Mouse (Mus musculus): ENCODE measurements around the gene Rnf220. TPM values are rescaled to one million over a fixed set of nuclear protein-coding genes. Genes with fewer than 3 reads are reported as not detected.

The Rnf220 gene
- total and polyA plus RNA-seq, 3 experiments = 64.4 to 117 (median 86.8) TPM

DNA sequence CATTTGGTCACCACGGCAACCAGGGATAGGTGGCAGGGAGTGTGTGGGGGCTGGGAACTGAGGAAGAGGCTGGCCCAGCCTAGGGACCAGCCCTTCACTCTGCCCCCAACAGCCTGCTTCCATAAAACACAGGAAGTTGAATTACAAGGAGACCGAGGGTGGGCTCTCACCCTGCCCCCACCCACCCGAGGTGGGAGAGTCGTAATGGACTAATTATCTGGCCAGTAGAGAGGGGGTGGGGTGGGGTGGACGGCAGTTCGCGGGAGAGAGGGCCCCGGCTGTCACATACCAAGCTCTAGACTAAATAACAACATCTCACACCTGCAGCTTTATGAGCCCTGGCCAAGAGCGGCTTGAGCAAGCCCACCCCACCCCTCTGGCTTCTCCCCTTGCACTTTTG lies 104.9 kb downstream of the Rnf220 start:
- Histone ChIP-seq H3K9ac (ENCODE audit: insufficient read depth, low read depth) (no peak overlapping the region), H3K27me3 (replicated peaks) (no peaks in the 10 kb centered on the region)

GRCm38 (mm10) chr4:117390850-117391795 lies 105.7 kb downstream of the Rnf220 start:
- H3K79me2 ChIP-seq (replicated peaks; ENCODE audit: control insufficient read depth, extremely low read depth, insufficient read depth, poor library complexity, severe bottlenecking) = no peaks in the 10 kb centered on the region
- H3K36me3 ChIP-seq (replicated peaks in 1 of 2; ENCODE audit: control insufficient read depth in 1 of 2, insufficient read depth in 1 of 2, low read length in 1 of 2) = no peaks in the 10 kb centered on the region
- TF ChIP-seq SIN3A (IDR thresholded peaks at IDR 0.05; ENCODE audit: low read length) (no peak), USF2 (conservative IDR thresholded peaks at IDR 0.05; ENCODE audit: low read depth, low read length) (no peak), POLR2A (IDR thresholded peaks at IDR 0.05; ENCODE audit: low read depth, low read length) (no peak), MXI1 (IDR thresholded peaks at IDR 0.05; ENCODE audit: low read depth, low read length) (no peak), ZC3H11A (IDR thresholded peaks at IDR 0.05; ENCODE audit: low read depth, low read length) (no peak), E2F4 (IDR thresholded peaks at IDR 0.05; ENCODE audit: insufficient replicate concordance, low read depth, low read length) (no peak), NRF1 (IDR thresholded peaks at IDR 0.05; ENCODE audit: low read depth, low read length) (no peak), USF1 (IDR thresholded peaks at IDR 0.05; ENCODE audit: low read depth, low read length) (no peak), RCOR1 (conservative IDR thresholded peaks at IDR 0.05; ENCODE audit: low read depth, low read length) (no peak)
- in situ Hi-C loops (cut with MboI; ENCODE audit: low pct_ligation_motif_present, low pct_unique_long_range_greater_than_20kb, low sequenced_read_pairs) (no loop called here), dilution Hi-C loops (cut with MboI; ENCODE audit: extremely low pct_ligation_motif_present, extremely low pct_unique_long_range_greater_than_20kb, low sequenced_read_pairs) (no loop called here)
- H3K4me3 ChIP-seq (replicated peaks in 1 of 3; ENCODE audit: low read depth in 2 of 3, low read length in 2 of 3, poor library complexity in 1 of 3) = no peak overlapping the region
- no peaks in the 10 kb centered on the region for H3K27me3 ChIP-seq (replicated peaks)
- DNase-seq (ENCODE audit: extremely low read depth) = no peak
- no peak overlapping the region for H3K4me2 ChIP-seq (ENCODE audit: insufficient read depth, low read depth, poor library complexity, severe bottlenecking)
- no peaks in the 10 kb centered on the region for H3K9me3 ChIP-seq (replicated peaks; ENCODE audit: low read length)
- H3K4me1 ChIP-seq (ENCODE audit: control insufficient read depth in 1 of 2, insufficient read depth in 2 of 2) = no peaks in the 10 kb centered on the region
- H3K9ac ChIP-seq (ENCODE audit: insufficient read depth, low read depth) = no peak overlapping the region
- H3K27ac ChIP-seq (ENCODE audit: insufficient read depth, low read depth) = no peak overlapping the region

More for the DNA sequence above, 104.9 kb downstream of the Rnf220 start:
- no peak overlapping the region for H3K4me3 ChIP-seq (replicated peaks in 1 of 3; ENCODE audit: low read depth in 2 of 3, low read length in 2 of 3, poor library complexity in 1 of 3)
- no peak for DNase-seq (ENCODE audit: extremely low read depth)
- no peak for TF ChIP-seq CHD1 (IDR thresholded peaks at IDR 0.05; ENCODE audit: low read depth, low read length)
- no peak for TF ChIP-seq TCF12 (IDR thresholded peaks at IDR 0.05; ENCODE audit: low read depth, low read length)
- TF ChIP-seq RAD21 (IDR thresholded peaks at IDR 0.05; ENCODE audit: low read depth, low read length) = no peak
- no peak for TF ChIP-seq PAX5 (IDR thresholded peaks at IDR 0.05; ENCODE audit: low read length)
- no peak for TF ChIP-seq NELFE (IDR thresholded peaks at IDR 0.05; ENCODE audit: low read depth, low read length)
- no peak for TF ChIP-seq KAT2A (IDR thresholded peaks at IDR 0.05; ENCODE audit: insufficient replicate concordance, low read length)
- no peak for TF ChIP-seq UBTF (IDR thresholded peaks at IDR 0.05; ENCODE audit: low read depth, low read length)
- no peak for TF ChIP-seq EP300 (IDR thresholded peaks at IDR 0.05; ENCODE audit: low read length)
- TF ChIP-seq ETS1 (conservative IDR thresholded peaks at IDR 0.05; ENCODE audit: low read depth, low read length) = no peak
- no peak for TF ChIP-seq ZMIZ1 (IDR thresholded peaks at IDR 0.05; ENCODE audit: low read depth, low read length)
- no peak for TF ChIP-seq BHLHE40 (IDR thresholded peaks at IDR 0.05; ENCODE audit: low read depth, low read length)
- TF ChIP-seq SIN3A (IDR thresholded peaks at IDR 0.05; ENCODE audit: low read length) = no peak
- no peak for TF ChIP-seq POLR2A (IDR thresholded peaks at IDR 0.05; ENCODE audit: low read depth, low read length)
- no peak overlapping the region for H3K27ac ChIP-seq (ENCODE audit: insufficient read depth, low read depth)
- in situ Hi-C loops (cut with MboI; ENCODE audit: low pct_ligation_motif_present, low pct_unique_long_range_greater_than_20kb, low sequenced_read_pairs) = no loop called here
- H3K4me2 ChIP-seq (ENCODE audit: insufficient read depth, low read depth, poor library complexity, severe bottlenecking) = no peak overlapping the region
- H3K36me3 ChIP-seq (replicated peaks in 1 of 2; ENCODE audit: control insufficient read depth in 1 of 2, insufficient read depth in 1 of 2, low read length in 1 of 2) = no peaks in the 10 kb centered on the region
- H3K9me3 ChIP-seq (replicated peaks; ENCODE audit: low read length) = no peaks in the 10 kb centered on the region
- H3K79me2 ChIP-seq (replicated peaks; ENCODE audit: control insufficient read depth, extremely low read depth, insufficient read depth, poor library complexity, severe bottlenecking) = no peaks in the 10 kb centered on the region
- dilution Hi-C loops (cut with MboI; ENCODE audit: extremely low pct_ligation_motif_present, extremely low pct_unique_long_range_greater_than_20kb, low sequenced_read_pairs) = no loop called here
- H3K4me1 ChIP-seq (ENCODE audit: control insufficient read depth in 1 of 2, insufficient read depth in 2 of 2) = no peaks in the 10 kb centered on the region

Data from CH12.LX (cell line).